Mouse (Mus musculus) neural tube, embryonic 11.5 days (tissue): ENCODE measurements at regions not wholly inside any gene's neighbourhood (a gene's known extent, or its start where the extent isn't known, plus 50 kb on each side); places are given as distances from the start of the nearest gene placed in this dataset.
A peak's percentile ranks its signal among the peaks of the same experiment; 100 is the strongest.
"Not testable (repeated sequence)": the region's sequence is repeated elsewhere in the genome, so short reads cannot be mapped to it uniquely, and the experiment has no call there.

Experiments
- ATAC-seq: fragments of 200-750 bp; cut with Nextera tagmentation; 2 replicates; pipeline ENCODE4 v1.8.0; 2017; ENCODE audit warnings: moderate number of reproducible peaks, mild to moderate bottlenecking, moderate TSS enrichment, moderate library complexity; ENCODE audit not compliant: insufficient read depth, low FRiP score, low TSS enrichment
- DNase-seq: peaks from one replicate; pipeline ENCODE4 v3.0.0-alpha.2; 2015; ENCODE audit warnings: low spot score
- H3K27ac ChIP-seq: fragments of 300-500 bp; sonication (generic); 2 replicates; pipeline ENCODE4 v1.5.1; 2014; ENCODE audit warnings: low read depth, mild to moderate bottlenecking, low read length
- H3K27me3 ChIP-seq: fragments of 300-500 bp; sonication (generic); 2 replicates; pipeline ENCODE4 v1.6.1; 2014; ENCODE audit warnings: mild to moderate bottlenecking, low read length, mixed read lengths; ENCODE audit not compliant: control insufficient read depth, insufficient read depth
- H3K36me3 ChIP-seq: fragments of 300-500 bp; sonication (generic); 2 replicates; pipeline ENCODE4 v1.6.1; 2014; ENCODE audit warnings: mild to moderate bottlenecking, low read length, moderate library complexity, mixed read lengths; ENCODE audit not compliant: control insufficient read depth, insufficient read depth
- H3K4me1 ChIP-seq: fragments of 300-500 bp; sonication (generic); 2 replicates; pipeline ENCODE4 v1.6.1; 2014; ENCODE audit warnings: low read length, mixed read lengths; ENCODE audit not compliant: control insufficient read depth, insufficient read depth
- H3K4me2 ChIP-seq: fragments of 300-500 bp; sonication (generic); 2 replicates; pipeline ENCODE4 v1.6.1; 2014; ENCODE audit warnings: low read depth, mild to moderate bottlenecking, moderate library complexity
- H3K4me3 ChIP-seq: fragments of 300-500 bp; sonication (generic); 2 replicates; pipeline ENCODE4 v1.5.1; 2014; ENCODE audit warnings: low read depth, low read length
- H3K9ac ChIP-seq: fragments of 300-500 bp; sonication (generic); 2 replicates; pipeline ENCODE4 v1.6.1; 2014; ENCODE audit warnings: mild to moderate bottlenecking, low read length
- H3K9me3 ChIP-seq: fragments of 300-500 bp; sonication (generic); 2 replicates; pipeline ENCODE4 v1.6.1; 2016; ENCODE audit warnings: low read length; ENCODE audit not compliant: control insufficient read depth
- WGBS: fragments of 180-500 bp; shearing (Covaris S2); extraction: QIAGEN DNeasy Blood & Tissue Kit; methylation state at CpG from one replicate; pipeline ENCODE4 v1.1.7; 2014; 5-methylcytosine and 5-hydroxymethylcytosine counted together

GRCm38 (mm10) chr12:29394881-29395280, 133.3 kb upstream of the Myt1l start:
- ATAC-seq (no peak), DNase-seq (peak; percentile 20)
- Histone ChIP-seq H3K9ac (no peak overlapping the region), H3K4me2 (no peak overlapping the region), H3K27me3 (no peaks in the 10 kb centered on the region), H3K9me3 (no peaks in the 10 kb centered on the region), H3K36me3 (no peaks in the 10 kb centered on the region), H3K4me3 (no peak overlapping the region), H3K4me1 (0 out of 2 replicates have a peak, but pooled peaks cover 5% of the 10 kb centered on the region), H3K27ac (no peak overlapping the region)
- 51% methylated on average over 6 of the region's 6 CpGs for WGBS

DNA sequence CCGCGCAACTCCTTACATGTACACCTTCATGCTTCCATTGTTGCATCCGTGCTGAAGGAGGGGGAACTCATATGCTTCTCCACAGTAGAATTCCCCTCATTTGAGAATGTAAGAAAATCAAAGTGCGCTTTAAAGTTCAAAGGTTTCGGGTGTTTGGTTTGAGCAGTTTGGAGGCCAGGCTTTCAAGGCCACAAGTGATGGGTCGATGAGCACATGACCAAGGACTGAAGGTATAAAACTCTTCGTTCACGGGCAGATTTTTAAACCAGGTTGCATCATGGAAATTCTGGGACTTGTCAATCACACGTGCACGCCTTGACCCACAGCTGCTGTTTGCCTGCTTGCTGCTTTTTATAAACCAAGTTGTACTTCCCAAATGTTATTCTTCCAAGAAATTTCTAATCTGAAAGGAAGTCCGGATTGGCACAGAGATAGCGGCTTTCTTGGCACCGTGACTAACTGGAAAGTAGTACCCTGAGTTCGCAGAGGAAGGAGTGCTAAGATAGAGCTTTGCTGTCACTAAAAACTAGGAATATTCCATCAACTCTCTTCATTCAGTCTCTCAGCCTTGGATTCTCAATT, 132.7 kb upstream of the Myt1l start:
- no peak overlapping the region for H3K9ac ChIP-seq
- no peak overlapping the region for H3K27ac ChIP-seq
- H3K4me2 ChIP-seq = no peak overlapping the region
- H3K4me1 ChIP-seq = 0 out of 2 replicates have a peak, but pooled peaks cover 5% of the 10 kb centered on the region
- no peak for DNase-seq
- H3K36me3 ChIP-seq = no peaks in the 10 kb centered on the region
- no peak overlapping the region for H3K4me3 ChIP-seq
- WGBS = 88% methylated on average over 14 of the region's 14 CpGs
- no peaks in the 10 kb centered on the region for H3K9me3 ChIP-seq
- H3K27me3 ChIP-seq = no peaks in the 10 kb centered on the region
- no peak for ATAC-seq

DNA sequence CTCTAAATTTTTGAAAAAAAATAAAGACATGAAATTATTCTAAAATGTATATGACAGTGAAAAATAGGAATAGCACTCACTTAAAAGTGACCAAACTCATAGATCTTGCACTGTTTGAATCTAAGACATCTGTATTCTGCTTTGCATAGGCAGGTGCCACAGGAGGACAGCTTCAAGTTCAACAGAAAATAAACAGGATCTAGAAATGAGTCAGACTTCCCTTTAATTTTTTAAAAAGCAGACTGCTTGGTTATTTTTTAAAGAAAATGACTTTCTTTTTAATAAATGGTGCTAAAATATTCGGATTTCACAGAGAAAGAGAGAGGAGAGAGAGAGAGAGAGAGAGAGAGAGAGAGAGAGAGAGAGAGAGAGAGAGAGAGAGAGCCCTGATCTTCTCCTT, 123.8 kb upstream of the Myt1l start:
- Histone ChIP-seq H3K36me3 (no peaks in the 10 kb centered on the region), H3K4me2 (no peak overlapping the region), H3K4me1 (no peaks in the 10 kb centered on the region), H3K4me3 (no peak overlapping the region), H3K9me3 (no peaks in the 10 kb centered on the region), H3K27me3 (no peaks in the 10 kb centered on the region), H3K9ac (no peak overlapping the region), H3K27ac (no peak overlapping the region)
- DNase-seq = no peak
- no peak for ATAC-seq
- WGBS = 36% methylated on average over 1 of the region's 1 CpGs

GRCm38 (mm10) chr12:29409336-29410055, 118.7 kb upstream of the Myt1l start:
- no peaks in the 10 kb centered on the region for H3K4me1 ChIP-seq
- no peak for ATAC-seq
- no peak overlapping the region for H3K4me2 ChIP-seq
- no peak overlapping the region for H3K4me3 ChIP-seq
- no peak for DNase-seq
- H3K9ac ChIP-seq = no peak overlapping the region
- no peaks in the 10 kb centered on the region for H3K27me3 ChIP-seq
- H3K9me3 ChIP-seq = no peaks in the 10 kb centered on the region
- H3K27ac ChIP-seq = peak overlapping the region; percentile 14; the same call in 1 of the 2 replicates
- H3K36me3 ChIP-seq = no peaks in the 10 kb centered on the region
- 91% methylated on average over 8 of the region's 8 CpGs for WGBS

DNA sequence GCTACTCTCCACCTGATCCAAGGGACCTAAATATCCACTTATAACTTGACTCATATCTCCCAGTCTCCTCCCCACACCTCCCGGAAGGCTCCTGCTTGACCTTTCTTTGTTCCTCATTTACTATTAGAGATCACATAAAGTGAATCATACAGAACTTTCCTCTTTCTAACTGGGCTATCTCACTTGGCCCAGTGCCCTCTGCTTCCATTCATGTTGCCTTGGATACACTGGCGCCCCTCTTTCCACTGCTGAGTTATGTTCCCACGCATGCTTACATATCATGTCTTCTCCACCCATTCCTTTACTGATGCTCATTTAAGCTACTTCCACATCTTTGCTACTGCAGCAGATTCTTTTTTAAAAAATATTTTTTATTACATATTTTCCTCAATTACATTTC, 94.2 kb upstream of the Myt1l start:
- Histone ChIP-seq H3K27ac (no peak overlapping the region), H3K27me3 (no peaks in the 10 kb centered on the region), H3K4me1 (no peaks in the 10 kb centered on the region), H3K4me2 (no peak overlapping the region), H3K36me3 (no peaks in the 10 kb centered on the region), H3K9ac (no peak overlapping the region), H3K4me3 (no peak overlapping the region), H3K9me3 (no peaks in the 10 kb centered on the region)
- DNase-seq (no peak), ATAC-seq (no peak)
- WGBS = 83% methylated on average over 3 of the region's 3 CpGs

GRCm38 (mm10) chr12:29439343-29440019, 88.7 kb upstream of the Myt1l start:
- WGBS = 78% methylated on average over 11 of the region's 11 CpGs
- no peak overlapping the region for H3K4me2 ChIP-seq
- H3K9me3 ChIP-seq = no peaks in the 10 kb centered on the region
- DNase-seq (no peak), ATAC-seq (no peak)
- H3K9ac ChIP-seq = no peak overlapping the region
- H3K36me3 ChIP-seq = no peaks in the 10 kb centered on the region
- no peaks in the 10 kb centered on the region for H3K4me1 ChIP-seq
- no peaks in the 10 kb centered on the region for H3K27me3 ChIP-seq
- H3K27ac ChIP-seq = no peak overlapping the region
- H3K4me3 ChIP-seq = no peak overlapping the region

DNA sequence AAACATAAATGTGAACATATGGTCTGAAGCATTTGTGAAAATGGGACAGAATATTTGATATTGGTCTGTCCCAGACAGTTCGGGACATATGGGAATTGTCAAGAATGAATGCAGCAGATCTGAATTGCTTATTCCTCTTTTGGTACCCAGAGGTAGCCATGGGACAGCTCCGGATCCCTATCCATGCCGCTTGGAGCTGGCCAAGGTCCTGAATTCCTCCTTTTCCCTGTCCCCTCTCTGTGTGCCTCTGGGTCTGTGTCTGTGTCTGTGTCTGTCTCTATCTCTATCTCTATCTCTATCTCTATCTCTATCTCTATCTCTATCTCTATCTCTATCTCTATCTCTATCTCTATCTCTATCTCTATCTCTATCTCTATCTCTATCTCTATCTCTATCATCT, 63.0 kb upstream of the Myt1l start:
- not testable (repeated sequence) for H3K9me3 ChIP-seq, H3K36me3 ChIP-seq, ATAC-seq, H3K4me3 ChIP-seq, H3K27me3 ChIP-seq, H3K4me2 ChIP-seq, H3K9ac ChIP-seq, H3K27ac ChIP-seq, H3K4me1 ChIP-seq
- WGBS = 28% methylated on average over 3 of the region's 3 CpGs
- peak; percentile 61 for DNase-seq
